Mouse (Mus musculus) megakaryocyte, embryonic 14.5 days (primary cell): ENCODE measurements around the gene Stx1b.

Source experiments
- FLI1 ChIP-seq: IDR thresholded peaks from 2 replicates; pipeline ENCODE4 v1.6.1; 2012; ENCODE audit warnings: low read length, inconsistent platforms, mixed read lengths
- GATA1 ChIP-seq: IDR thresholded peaks from 3 replicates; pipeline ENCODE4 v1.6.1; 2012; ENCODE audit warnings: mixed read lengths, low read length, inconsistent platforms, borderline replicate concordance

GRCm38 (mm10) chr7:127771262-127771661, 53.1 kb downstream of the Stx1b start:
- no peak for TF ChIP-seq GATA1
- no peak for TF ChIP-seq FLI1
